Comparison of ENCODE assay signal across 14 mouse cellular contexts in the genomic region with DNA sequence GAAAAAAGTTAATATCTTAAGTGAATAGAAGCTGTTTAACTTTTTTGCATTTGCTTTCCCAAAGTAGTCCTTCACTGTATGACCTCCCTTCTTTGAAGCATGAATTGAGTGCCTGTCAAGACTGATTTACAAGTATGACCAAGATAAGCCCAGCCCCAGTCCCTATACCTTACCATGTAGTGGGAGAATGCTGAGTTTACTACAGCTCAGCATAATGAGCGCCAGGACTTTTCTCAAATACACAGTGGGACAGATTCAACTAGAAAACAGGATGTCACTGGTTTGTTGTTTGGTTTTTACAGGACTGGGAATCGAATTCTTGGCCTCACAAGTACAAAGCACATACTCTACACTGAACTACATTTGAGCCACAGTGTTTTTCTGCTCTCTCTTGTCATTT.
"Had no signal": no experiment of that assay in that cellular context is flagged by ENCODE, and none has a peak within 500 bp of the region (broad histone marks: within the 10 kb centered on the region; RNA-seq: fewer than 3 reads in every experiment).

No protein-coding gene starts in this region.

- H3K4me3 ChIP-seq: limb, embryonic 15.5 days; liver, embryonic 12.5 days; megakaryocyte, embryonic 14.5 days; stomach, embryonic 15.5 days had no signal

- H3K9ac ChIP-seq: limb, embryonic 15.5 days; liver, embryonic 12.5 days; lung, embryonic 14.5 days; stomach, embryonic 15.5 days had no signal

- ATAC-seq: liver, embryonic 12.5 days; midbrain, embryonic 16.5 days had no signal

- DNase-seq: kidney, adult 2 months; kidney, postnatal 36 days; layer of hippocampus, adult 9-11 months; lung, embryonic 14.5 days; lung, postnatal 10 days; lung, postnatal 4 days; thymus, adult 2 months; thymus, postnatal 25 days had no signal

- H3K27ac ChIP-seq: limb, embryonic 15.5 days; liver, embryonic 12.5 days; stomach, embryonic 15.5 days had no signal

- H3K36me3 ChIP-seq: limb, embryonic 15.5 days; liver, embryonic 12.5 days; stomach, embryonic 15.5 days had no signal

- H3K4me1 ChIP-seq: limb, embryonic 15.5 days; liver, embryonic 12.5 days; megakaryocyte, embryonic 14.5 days; stomach, embryonic 15.5 days had no signal

- H3K9me3 ChIP-seq: limb, embryonic 15.5 days; liver, embryonic 12.5 days; megakaryocyte, embryonic 14.5 days; stomach, embryonic 15.5 days had no signal

- H3K4me2 ChIP-seq: limb, embryonic 15.5 days; liver, embryonic 12.5 days; lung, embryonic 14.5 days; midbrain, embryonic 11.5 days; stomach, embryonic 15.5 days had no signal

- H3K27me3 ChIP-seq: limb, embryonic 15.5 days; liver, embryonic 12.5 days; megakaryocyte, embryonic 14.5 days; stomach, embryonic 15.5 days had no signal
